Mouse (Mus musculus): ENCODE data around the gene Emid1. TPM values are rescaled to one million over a fixed set of nuclear protein-coding genes. Genes with fewer than 3 reads are reported as not detected.

The Emid1 gene
- polyA plus RNA-seq, 1 experiment from 2014 or later = 4.8 TPM

- H3K4me3 ChIP-seq (ENCODE audit: low read depth, low read length) = no peak overlapping the region
- 74% methylated on average over 13 of the region's 13 CpGs for WGBS (ENCODE audit: insufficient replicate concordance)
- no peak overlapping the region for H3K27ac ChIP-seq (ENCODE audit: low read depth)
- H3K9ac ChIP-seq (replicated peaks) = no peak overlapping the region
- TF ChIP-seq EP300 (IDR thresholded peaks at IDR 0.05; ENCODE audit: low read depth) (no peak), CTCF (IDR thresholded peaks at IDR 0.05; ENCODE audit: low read depth) (no peak)
- ATAC-seq = no peak
- H3K4me2 ChIP-seq (ENCODE audit: low read depth, low read length) = peak overlapping the region; percentile 74; the same call in 1 of the 2 replicates
- H3K36me3 ChIP-seq (replicated peaks; ENCODE audit: insufficient read depth, low read length) = no peaks in the 10 kb centered on the region
- no peak for DNase-seq
- H3K9me3 ChIP-seq (ENCODE audit: low read length) = no peaks in the 10 kb centered on the region
- peaks cover 66% of the 10 kb centered on the region for H3K27me3 ChIP-seq (ENCODE audit: insufficient read depth, low read length)
- peaks cover 46% of the 10 kb centered on the region for H3K4me1 ChIP-seq (ENCODE audit: insufficient read depth)
These were observed 89.1 kb downstream of the Emid1 start for GRCm38 (mm10) chr11:5062860-5063505.

GRCm38 (mm10) chr11:5062326-5062725 is 89.7 kb downstream of the Emid1 start:
- H3K36me3 ChIP-seq (replicated peaks; ENCODE audit: insufficient read depth, low read length) = no peaks in the 10 kb centered on the region
- H3K27me3 ChIP-seq (ENCODE audit: insufficient read depth, low read length) = peaks cover 72% of the 10 kb centered on the region
- H3K27ac ChIP-seq (ENCODE audit: low read depth) = no peak overlapping the region
- peaks cover 51% of the 10 kb centered on the region for H3K4me1 ChIP-seq (ENCODE audit: insufficient read depth)
- WGBS (ENCODE audit: insufficient replicate concordance) = 28% methylated on average over 13 of the region's 13 CpGs
- DNase-seq (no peak), ATAC-seq (peak; percentile 8)
- no peaks in the 10 kb centered on the region for H3K9me3 ChIP-seq (ENCODE audit: low read length)
- TF ChIP-seq CTCF (IDR thresholded peaks at IDR 0.05; ENCODE audit: low read depth) (no peak), EP300 (IDR thresholded peaks at IDR 0.05; ENCODE audit: low read depth) (no peak)
- peak overlapping the region; percentile 53 for H3K9ac ChIP-seq (replicated peaks)
- peak overlapping the region; percentile 39 for H3K4me3 ChIP-seq (ENCODE audit: low read depth, low read length)
- H3K4me2 ChIP-seq (ENCODE audit: low read depth, low read length) = peak overlapping the region; percentile 74

- H3K36me3 ChIP-seq (replicated peaks; ENCODE audit: insufficient read depth, low read length) = no peaks in the 10 kb centered on the region
- H3K4me1 ChIP-seq (ENCODE audit: insufficient read depth) = peaks cover 51% of the 10 kb centered on the region
- ATAC-seq = peak; percentile 74
- no peak overlapping the region for H3K27ac ChIP-seq (ENCODE audit: low read depth)
- peak overlapping the region; percentile 39 for H3K4me3 ChIP-seq (ENCODE audit: low read depth, low read length)
- H3K9ac ChIP-seq (replicated peaks) = peak overlapping the region; percentile 53
- H3K9me3 ChIP-seq (ENCODE audit: low read length) = no peaks in the 10 kb centered on the region
- peaks cover 80% of the 10 kb centered on the region for H3K27me3 ChIP-seq (ENCODE audit: insufficient read depth, low read length)
- 5% methylated on average over 52 of the region's 62 CpGs for WGBS (ENCODE audit: insufficient replicate concordance)
- peak; percentile 91 for DNase-seq
- peak overlapping the region; percentile 74 for H3K4me2 ChIP-seq (ENCODE audit: low read depth, low read length)
- TF ChIP-seq EP300 (IDR thresholded peaks at IDR 0.05; ENCODE audit: low read depth) (no peak; the same call in 1 of the 2 replicates), CTCF (IDR thresholded peaks at IDR 0.05; ENCODE audit: low read depth) (no peak)
These were observed 90.5 kb downstream of the Emid1 start for GRCm38 (mm10) chr11:5061413-5062139.

- H3K27me3 ChIP-seq (ENCODE audit: insufficient read depth, low read length) = peaks cover 87% of the 10 kb centered on the region
- peak overlapping the region; percentile 39; the same call in 1 of the 2 replicates for H3K4me3 ChIP-seq (ENCODE audit: low read depth, low read length)
- no peaks in the 10 kb centered on the region for H3K9me3 ChIP-seq (ENCODE audit: low read length)
- TF ChIP-seq CTCF (IDR thresholded peaks at IDR 0.05; ENCODE audit: low read depth) (no peak), EP300 (IDR thresholded peaks at IDR 0.05; ENCODE audit: low read depth) (no peak)
- peaks cover 51% of the 10 kb centered on the region for H3K4me1 ChIP-seq (ENCODE audit: insufficient read depth)
- DNase-seq (no peak), ATAC-seq (no peak)
- 69% methylated on average over 26 of the region's 28 CpGs for WGBS (ENCODE audit: insufficient replicate concordance)
- H3K4me2 ChIP-seq (ENCODE audit: low read depth, low read length) = peak overlapping the region; percentile 74; the same call in 1 of the 2 replicates
- no peaks in the 10 kb centered on the region for H3K36me3 ChIP-seq (replicated peaks; ENCODE audit: insufficient read depth, low read length)
- H3K27ac ChIP-seq (ENCODE audit: low read depth) = no peak overlapping the region
- H3K9ac ChIP-seq (replicated peaks) = peak overlapping the region; percentile 31; the same call in 1 of the 2 replicates
These were observed 91.2 kb downstream of the Emid1 start for GRCm38 (mm10) chr11:5060756-5061412.

GRCm38 (mm10) chr11:5059704-5060156 is 92.3 kb downstream of the Emid1 start:
- Histone ChIP-seq H3K27me3 (ENCODE audit: insufficient read depth, low read length) (peaks cover 91% of the 10 kb centered on the region), H3K9me3 (ENCODE audit: low read length) (no peaks in the 10 kb centered on the region), H3K4me2 (ENCODE audit: low read depth, low read length) (no peak overlapping the region), H3K36me3 (replicated peaks; ENCODE audit: insufficient read depth, low read length) (no peaks in the 10 kb centered on the region), H3K4me1 (ENCODE audit: insufficient read depth) (peaks cover 50% of the 10 kb centered on the region), H3K4me3 (ENCODE audit: low read depth, low read length) (no peak overlapping the region), H3K9ac (replicated peaks) (no peak overlapping the region), H3K27ac (ENCODE audit: low read depth) (no peak overlapping the region)
- ATAC-seq = no peak
- WGBS (ENCODE audit: insufficient replicate concordance) = 12% methylated on average over 27 of the region's 27 CpGs
- peak; percentile 60 for DNase-seq
- peak; percentile 90 for TF ChIP-seq CTCF (IDR thresholded peaks at IDR 0.05; ENCODE audit: low read depth)
- no peak for TF ChIP-seq EP300 (IDR thresholded peaks at IDR 0.05; ENCODE audit: low read depth)

- WGBS (ENCODE audit: insufficient replicate concordance) = 30% methylated on average over 14 of the region's 14 CpGs
- H3K9me3 ChIP-seq (ENCODE audit: low read length) = no peaks in the 10 kb centered on the region
- 0 out of 2 replicates have a peak overlapping the region, but pooled peaks have one; percentile 13 for H3K4me3 ChIP-seq (ENCODE audit: low read depth, low read length)
- H3K4me2 ChIP-seq (ENCODE audit: low read depth, low read length) = no peak overlapping the region
- ATAC-seq (no peak), DNase-seq (no peak)
- no peaks in the 10 kb centered on the region for H3K36me3 ChIP-seq (replicated peaks; ENCODE audit: insufficient read depth, low read length)
- H3K27ac ChIP-seq (ENCODE audit: low read depth) = no peak overlapping the region
- H3K4me1 ChIP-seq (ENCODE audit: insufficient read depth) = peaks cover 45% of the 10 kb centered on the region
- TF ChIP-seq EP300 (IDR thresholded peaks at IDR 0.05; ENCODE audit: low read depth) = no peak
- no peak for TF ChIP-seq CTCF (IDR thresholded peaks at IDR 0.05; ENCODE audit: low read depth)
- peaks cover 86% of the 10 kb centered on the region for H3K27me3 ChIP-seq (ENCODE audit: insufficient read depth, low read length)
- no peak overlapping the region for H3K9ac ChIP-seq (replicated peaks)
These were observed 92.8 kb downstream of the Emid1 start for GRCm38 (mm10) chr11:5059230-5059629.
